Comparison of ENCODE assay signal across 17 mouse cellular contexts in genomic region chr16:30687225-30687624, GRCm38 (mm10).
"Had no signal": no experiment of that assay in that cellular context is flagged by ENCODE, and none has a peak within 500 bp of the region (broad histone marks: within the 10 kb centered on the region; RNA-seq: fewer than 3 reads in every experiment).

No protein-coding gene starts in this region.

- H3K4me1 ChIP-seq: neural tube, embryonic 12.5 days; stomach, embryonic 15.5 days had no signal

- H3K27me3 ChIP-seq: neural tube, embryonic 12.5 days; neural tube, embryonic 13.5 days; neural tube, embryonic 15.5 days; stomach, embryonic 15.5 days had no signal

- H3K9ac ChIP-seq: neural tube, embryonic 12.5 days; neural tube, embryonic 13.5 days; neural tube, embryonic 15.5 days; stomach, embryonic 15.5 days had no signal

- H3K4me2 ChIP-seq: neural tube, embryonic 12.5 days; neural tube, embryonic 13.5 days; neural tube, embryonic 15.5 days; stomach, embryonic 15.5 days had no signal

- H3K9me3 ChIP-seq: neural tube, embryonic 12.5 days; neural tube, embryonic 15.5 days; stomach, embryonic 15.5 days had no signal

- H3K27ac ChIP-seq: neural tube, embryonic 12.5 days; neural tube, embryonic 13.5 days; neural tube, embryonic 15.5 days; stomach, embryonic 15.5 days; stomach, postnatal 0 days had no signal

- H3K36me3 ChIP-seq: neural tube, embryonic 12.5 days; neural tube, embryonic 13.5 days; neural tube, embryonic 15.5 days; stomach, embryonic 15.5 days had no signal

- DNase-seq: retina, postnatal 1 day; right cerebral cortex, adult 18-20 months; right cerebral cortex, postnatal 14 days; right cerebral cortex, postnatal 25 days; right cerebral cortex, postnatal 4 days; spleen, adult 18-20 months; thymus, adult 18-20 months; thymus, adult 2 months; thymus, postnatal 14 days; thymus, postnatal 25 days; thymus, postnatal 36 days; thymus, postnatal 4 days had no signal

- H3K4me3 ChIP-seq: neural tube, embryonic 12.5 days; neural tube, embryonic 13.5 days; neural tube, embryonic 15.5 days; stomach, embryonic 15.5 days had no signal
